Mouse (Mus musculus) left cerebral cortex, postnatal 36 days (tissue): ENCODE measurements around the gene Efcab9. TPM values are rescaled to one million over a fixed set of nuclear protein-coding genes. Genes with fewer than 3 reads are reported as not detected.

ENCODE experiments used
- DNase-seq, 2 experiments: peaks; one replicate each; pipeline ENCODE4 v3.0.0; 2021 to 2022; ENCODE audit warnings: low spot score in 2 of 2, mixed read lengths in 1 of 2
- intact Hi-C: fragments of 180-260 bp; cut with DNase I; formaldehyde crosslinking; loops from one replicate; pipeline ENCODE4 v1.15.1; 2025
- total RNA-seq, 2 experiments: library from RNA; stranded (reverse); gene quantifications; 2 replicates each; pipeline ENCODE4 v1.2.3; 2021

The Efcab9 gene
- total RNA-seq, 2 experiments from 2014 or later = 0.63 to 1.8 TPM

- intact Hi-C loops = no loop called here
- DNase-seq = no peak
These were observed 10.3 kb upstream of the Efcab9 start for GRCm38 (mm10) chr11:32542181-32542580.

- DNase-seq = no peak
- intact Hi-C loops = no loop called here
These were observed 8.6 kb upstream of the Efcab9 start for GRCm38 (mm10) chr11:32540463-32540862.

- DNase-seq = no peak
- intact Hi-C loops = no loop called here
These were observed 7.8 kb upstream of the Efcab9 start for GRCm38 (mm10) chr11:32539717-32540116.

DNA sequence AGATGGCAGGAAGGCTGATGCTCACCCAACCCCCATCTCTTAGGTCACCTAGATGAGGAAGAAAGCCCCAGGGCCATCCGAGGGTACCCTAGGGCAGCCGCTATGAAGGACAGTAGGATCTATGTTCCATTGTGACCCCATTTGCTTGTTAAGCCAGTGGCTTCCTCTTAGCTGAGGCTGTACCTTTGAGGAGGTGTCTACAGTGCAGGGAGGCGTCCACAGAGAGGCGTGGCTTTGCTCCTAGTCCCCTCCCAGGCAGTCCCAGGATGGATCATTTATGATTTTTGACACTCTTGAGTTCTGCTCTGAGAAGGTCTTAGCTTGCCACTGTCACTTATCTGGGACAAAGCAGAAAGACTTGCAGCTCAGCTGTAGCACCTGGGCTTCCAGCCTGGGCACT is 7.0 kb upstream of the Efcab9 start:
- intact Hi-C loops = no loop called here
- DNase-seq = no peak

- intact Hi-C loops = no loop called here
- no peak for DNase-seq
These were observed 6.6 kb upstream of the Efcab9 start for GRCm38 (mm10) chr11:32538435-32538834.

- no peak for DNase-seq
- intact Hi-C loops = no loop called here
These were observed 5.1 kb upstream of the Efcab9 start for GRCm38 (mm10) chr11:32536954-32537353.

DNA sequence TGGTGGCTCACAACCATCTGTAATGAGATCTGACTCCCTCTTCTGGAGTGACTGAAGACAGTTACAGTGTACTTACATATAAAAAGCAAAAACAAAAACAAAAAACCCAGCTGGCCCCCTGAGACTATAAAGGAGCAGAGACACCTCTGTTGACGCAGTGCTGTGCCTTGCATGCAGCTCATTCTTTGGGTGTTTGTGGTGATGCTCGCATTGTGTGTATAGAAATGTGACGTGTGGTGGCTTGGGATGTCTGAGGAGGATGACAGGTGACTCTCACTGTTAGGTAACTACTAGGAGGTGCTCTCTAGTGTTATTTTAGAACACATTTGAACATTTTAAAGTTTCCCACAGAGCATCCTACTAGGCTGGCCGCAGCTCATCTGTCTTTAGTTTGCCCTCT is 3.8 kb upstream of the Efcab9 start:
- intact Hi-C loops = no loop called here
- no peak for DNase-seq

DNA sequence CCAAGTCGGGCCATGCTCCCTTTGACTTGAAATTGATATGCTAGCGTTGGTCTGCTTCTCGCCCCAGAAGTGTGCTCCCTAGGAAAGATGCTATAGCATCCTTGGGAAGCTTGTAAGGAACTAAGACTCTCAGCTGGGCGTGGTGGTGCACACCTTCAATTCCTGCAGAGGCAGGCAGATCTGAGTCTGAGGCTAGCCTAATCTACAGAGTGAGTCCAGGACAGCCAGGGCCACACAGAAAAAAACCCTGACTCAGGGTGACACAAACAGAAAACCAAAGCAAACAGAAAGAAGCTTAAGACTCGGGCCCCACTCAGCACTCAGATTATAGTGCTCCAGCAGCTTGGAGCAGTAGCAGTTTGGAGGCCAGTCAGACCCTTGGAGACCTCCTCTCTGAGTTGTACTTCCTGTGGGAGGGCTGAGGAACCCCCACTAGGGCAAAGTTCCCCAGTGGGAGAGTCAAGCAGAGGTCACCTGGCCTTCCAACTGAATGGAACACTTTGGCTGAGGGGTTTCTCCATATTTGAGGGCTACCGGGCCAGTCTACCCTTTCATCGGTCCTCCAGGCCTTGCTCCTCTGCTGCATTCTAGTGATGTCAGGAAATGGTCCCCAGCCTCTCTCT is 2.7 kb upstream of the Efcab9 start:
- DNase-seq = no peak
- intact Hi-C loops = loop anchor here (5.0 kb wide), 1 partner anchor 82 kb away; no protein-coding TSS in a partner anchor

DNA sequence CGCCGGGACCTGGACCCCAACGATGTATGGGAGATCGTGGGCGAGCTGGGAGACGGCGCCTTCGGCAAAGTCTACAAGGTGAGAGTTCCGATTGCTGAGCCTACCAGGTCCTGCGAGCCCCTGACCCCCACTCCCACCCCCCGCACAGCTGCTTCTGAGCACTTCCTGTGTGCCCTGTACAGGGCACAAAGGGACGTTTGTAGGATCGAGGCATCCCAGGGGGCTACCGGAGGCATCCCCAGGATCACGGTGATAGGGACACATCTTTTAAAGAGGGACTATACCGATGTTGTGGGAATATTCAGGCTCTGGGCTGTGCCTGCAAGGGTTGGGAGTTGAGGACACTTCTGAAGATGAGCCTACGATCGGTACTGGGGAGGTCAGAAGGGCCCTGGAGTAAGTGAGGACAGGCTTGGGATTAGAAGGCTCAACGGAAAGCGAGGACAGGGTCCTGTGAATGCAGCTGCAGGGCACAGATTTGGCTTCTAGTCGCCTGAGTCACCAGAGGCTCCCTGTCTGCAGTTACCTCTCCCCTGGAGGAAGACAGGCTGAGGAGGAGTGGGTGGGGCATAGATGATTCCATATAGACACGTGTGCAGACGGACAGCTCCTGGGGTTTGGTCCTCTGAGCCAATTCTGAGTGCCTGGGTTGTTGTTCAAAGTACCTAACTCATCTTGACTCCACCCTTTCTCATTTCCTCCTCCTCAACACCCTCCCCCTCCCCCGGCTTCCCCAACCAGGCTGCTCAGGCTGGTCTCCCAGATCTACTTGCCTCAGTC is 1.8 kb upstream of the Efcab9 start:
- peak; percentile 44 to 53 for DNase-seq
- intact Hi-C loops = loop anchor here (5.0 kb wide), 1 partner anchor 81 kb away; no protein-coding TSS in a partner anchor

GRCm38 (mm10) chr11:32532765-32533481 is 1.0 kb upstream of the Efcab9 start, which contains the start of gene Stk10:
TSS of gene Stk10 (plus strand) at chr11:32533305.
- intact Hi-C loops = loop anchor here (1.0 to 5.0 kb wide), 2 partner anchors 55 to 81 kb away; no protein-coding TSS in a partner anchor
- DNase-seq = peak; percentile 91 to 93

DNA sequence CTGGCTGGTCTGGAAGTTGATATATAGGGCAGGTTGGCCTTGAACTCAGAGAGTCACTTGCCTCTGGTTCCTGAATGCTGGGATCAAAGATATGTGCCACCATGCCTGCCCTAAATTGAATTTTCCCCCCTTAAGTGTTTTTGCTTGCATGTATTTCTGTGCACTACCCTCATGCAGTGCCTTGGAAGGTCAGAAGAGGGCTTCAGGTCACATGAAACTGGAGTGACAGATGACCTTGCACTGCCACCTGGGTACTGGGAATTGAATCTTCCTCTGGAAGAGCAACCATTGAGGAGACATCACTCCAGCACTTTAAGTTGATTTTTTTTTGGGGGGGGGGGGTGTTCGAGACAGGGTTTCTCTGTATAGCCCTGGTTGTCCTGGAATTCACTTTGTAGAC is 1.7 kb downstream of the Efcab9 start:
- intact Hi-C loops = loop anchor here (5.0 kb wide), 1 partner anchor 78 kb away; no protein-coding TSS in a partner anchor
- no peak for DNase-seq

DNA sequence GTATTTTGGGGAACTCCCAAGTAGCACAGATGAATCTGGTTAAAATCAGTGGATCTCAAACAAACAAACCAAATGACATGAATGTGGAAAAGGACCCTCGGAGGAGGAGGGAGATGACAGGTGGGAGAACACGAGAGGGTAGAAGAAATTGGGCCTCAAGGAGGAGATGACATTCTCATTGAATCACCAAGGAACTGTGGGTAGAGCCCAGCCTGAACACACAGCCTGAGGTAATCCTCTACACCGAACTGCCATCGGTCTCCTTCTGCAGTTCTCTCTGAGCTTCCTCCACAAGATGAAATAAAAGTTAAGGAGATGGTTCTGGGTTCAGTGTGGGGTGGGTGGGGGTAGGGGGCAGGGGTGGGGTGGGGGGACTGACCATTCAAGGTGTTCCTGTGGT is 4.9 kb downstream of the Efcab9 start:
- intact Hi-C loops = no loop called here
- DNase-seq = no peak

DNA sequence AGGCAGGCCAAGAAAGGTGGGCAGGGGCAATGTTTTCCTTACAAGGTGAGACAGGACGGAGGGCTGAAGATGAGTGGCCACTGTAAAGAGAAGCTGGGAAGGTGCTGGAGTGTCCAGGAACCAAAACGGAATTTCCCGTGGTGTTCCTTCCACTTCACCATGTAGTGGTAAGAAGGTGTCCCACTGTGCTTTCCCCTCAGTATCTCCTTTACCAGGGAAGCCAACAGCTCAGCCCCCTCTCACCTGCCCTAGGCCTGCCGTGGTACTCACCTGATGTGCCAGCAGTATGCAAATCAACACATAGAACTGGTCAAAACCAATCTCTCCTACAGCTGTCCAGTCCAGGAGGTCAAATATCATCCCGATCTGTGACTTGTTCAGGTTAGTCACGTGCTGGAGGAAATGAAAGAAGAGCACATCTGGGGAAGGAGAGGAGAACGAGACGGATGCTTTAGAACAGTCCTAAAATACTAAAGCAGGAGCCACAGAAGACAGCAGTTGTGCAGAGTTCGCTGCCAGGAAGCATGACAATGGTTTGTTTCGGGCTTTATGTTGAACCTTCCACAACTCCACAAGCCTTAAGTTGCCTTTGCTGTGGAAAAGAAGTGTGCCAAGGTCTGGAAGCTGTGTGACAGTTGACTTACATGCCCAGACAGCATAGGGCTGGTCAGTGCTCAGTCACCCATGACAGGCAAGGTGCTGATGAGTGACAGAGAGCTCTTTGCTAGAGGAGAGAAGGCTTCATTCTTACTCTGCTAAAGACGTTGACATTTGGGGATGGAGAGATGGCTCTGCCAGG is 7.6 kb downstream of the Efcab9 start:
- intact Hi-C loops = no loop called here
- no peak for DNase-seq

DNA sequence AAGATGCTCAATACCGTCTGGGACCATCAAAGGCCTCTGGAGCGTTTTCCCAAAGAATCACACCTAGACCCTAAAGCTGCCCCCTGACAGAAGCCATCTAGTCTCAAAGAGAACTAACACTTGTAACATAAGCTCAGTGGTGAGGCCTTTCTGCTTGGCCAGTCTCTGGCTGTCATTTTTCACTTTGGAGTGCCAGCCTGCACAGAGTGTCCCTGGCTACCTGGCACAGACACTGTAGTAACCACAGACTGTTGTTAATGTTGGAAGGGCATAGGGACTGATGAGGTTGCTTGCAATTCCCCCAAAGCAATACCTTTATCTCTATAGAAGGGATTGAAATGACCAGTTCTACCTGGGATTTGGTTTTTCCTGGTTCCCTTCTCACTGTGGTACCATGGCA is 10.6 kb downstream of the Efcab9 start:
- no peak for DNase-seq
- intact Hi-C loops = no loop called here

DNA sequence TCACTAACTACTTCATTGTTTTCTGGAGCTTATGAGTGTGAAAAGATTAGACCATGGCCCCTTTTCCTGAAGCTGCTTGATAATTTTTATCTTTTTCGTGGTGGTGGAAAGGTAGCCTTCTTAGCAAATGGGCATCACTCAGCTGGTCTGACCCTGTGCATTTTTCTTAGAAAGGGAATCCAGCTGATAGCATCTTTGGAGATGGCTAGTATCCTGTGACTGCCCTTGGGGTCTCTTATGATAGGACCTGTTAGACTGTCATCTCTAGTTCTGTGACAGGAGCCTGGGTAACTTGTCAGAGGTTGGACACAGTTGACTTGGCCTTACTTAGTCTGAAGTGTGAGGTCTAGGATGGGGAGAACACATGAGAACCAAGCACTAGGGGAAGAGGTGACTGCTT is 12.5 kb downstream of the Efcab9 start:
- intact Hi-C loops = loop anchor here (5.0 kb wide), 1 partner anchor 62 kb away; the partner anchor contains the start of gene Ubtd2

DNA sequence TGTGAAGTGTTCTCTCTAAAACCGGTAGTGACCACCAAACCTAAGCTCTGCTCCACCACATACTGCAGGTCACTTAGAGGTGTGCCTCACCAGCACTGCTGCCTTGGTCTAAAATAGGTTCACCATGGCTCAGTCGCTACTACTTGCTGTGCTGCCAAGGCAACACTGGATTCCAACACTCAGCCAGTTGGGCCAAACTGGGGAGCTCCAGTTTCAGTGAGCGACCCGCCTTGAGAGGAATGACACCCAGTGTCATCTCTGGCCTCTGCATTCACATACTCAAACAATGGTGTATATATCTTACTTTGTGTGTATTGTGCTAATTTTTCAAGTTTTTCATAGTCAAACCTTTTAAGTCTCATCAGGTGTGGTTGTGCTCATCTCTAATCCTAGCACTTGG is 13.1 kb downstream of the Efcab9 start:
- no peak for DNase-seq
- intact Hi-C loops = loop anchor here (5.0 kb wide), 1 partner anchor 61 kb away; the partner anchor contains the start of gene Ubtd2

More for the DNA sequence above, 12.5 kb downstream of the Efcab9 start:
- DNase-seq = no peak

DNA sequence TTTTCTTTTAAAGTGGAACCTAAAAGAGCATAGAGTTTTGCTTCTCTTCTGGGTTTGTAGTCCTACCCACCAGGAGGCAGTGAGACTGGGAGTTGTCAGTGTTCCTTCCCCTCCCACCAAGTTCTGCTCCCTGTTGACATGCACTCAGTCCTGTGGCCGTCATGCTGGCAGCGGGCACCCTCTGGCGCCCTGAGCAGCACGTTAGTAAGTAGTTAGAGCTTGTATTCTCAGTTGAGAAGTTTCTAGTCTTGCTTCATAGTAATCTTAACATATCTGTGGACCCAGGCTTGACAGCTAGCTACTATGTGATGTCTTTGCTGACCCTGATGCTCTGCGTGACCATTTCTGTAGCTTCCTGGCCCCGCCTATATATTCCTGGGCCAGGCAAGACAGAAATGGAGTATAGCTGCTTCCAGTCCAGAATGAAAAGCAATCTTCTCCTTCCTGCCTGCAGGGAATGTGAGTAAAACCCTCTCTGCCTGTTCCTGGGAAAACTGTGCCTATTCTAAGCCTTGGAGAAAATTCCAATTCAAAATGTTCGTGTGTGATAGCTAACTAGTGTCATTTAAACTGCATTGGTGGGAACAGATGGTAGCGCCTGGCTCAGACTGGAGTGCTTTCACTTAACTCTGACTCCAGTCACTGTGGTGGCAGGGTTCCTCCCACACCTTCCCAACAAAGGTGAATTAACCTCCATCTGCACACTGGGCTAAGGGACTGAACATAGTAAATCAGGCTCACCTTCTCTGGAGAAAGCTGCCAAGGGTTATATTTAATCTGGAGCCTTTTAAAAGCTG is 14.8 kb downstream of the Efcab9 start:
- intact Hi-C loops = loop anchor here (5.0 kb wide), 1 partner anchor 60 kb away; the partner anchor contains the start of gene Ubtd2
- DNase-seq = peak; percentile 59 to 65

GRCm38 (mm10) chr11:32516091-32516490 is 15.8 kb downstream of the Efcab9 start:
- no peak for DNase-seq
- intact Hi-C loops = loop anchor here (5.0 kb wide), 1 partner anchor 59 kb away; the partner anchor contains the start of gene Ubtd2
